ENCODE assay signal across 16 mouse cellular contexts in genomic region chrX:53148039-53148438, GRCm38 (mm10).
"Had no signal": no experiment of that assay in that cellular context is flagged by ENCODE, and none has a peak within 500 bp of the region (broad histone marks: within the 10 kb centered on the region; RNA-seq: fewer than 3 reads in every experiment).

No protein-coding gene starts in this region.

- H3K27me3 ChIP-seq: liver, embryonic 15.5 days; midbrain, embryonic 13.5 days had no signal

- DNase-seq: kidney, adult 18-20 months; kidney, adult 9 months; kidney, postnatal 14 days; kidney, postnatal 4 days; left cerebral cortex, postnatal 4 days; liver; lung, adult 18-20 months; thymus, adult 18-20 months; thymus, postnatal 14 days had no signal

- H3K9ac ChIP-seq: liver, embryonic 12.5 days; liver, embryonic 15.5 days; midbrain, embryonic 13.5 days had no signal

- ATAC-seq: inflammation-experienced regulatory T-cells, adult 6 months; intestine, embryonic 16.5 days; liver, embryonic 12.5 days; midbrain, embryonic 13.5 days had no signal

- H3K4me3 ChIP-seq: liver, embryonic 12.5 days; liver, embryonic 15.5 days; midbrain, embryonic 10.5 days; midbrain, embryonic 13.5 days had no signal

- H3K27ac ChIP-seq: liver, embryonic 12.5 days; liver, embryonic 15.5 days; macrophage; midbrain, embryonic 10.5 days; midbrain, embryonic 13.5 days had no signal

- H3K4me1 ChIP-seq: liver, embryonic 12.5 days; liver, embryonic 15.5 days; midbrain, embryonic 10.5 days; midbrain, embryonic 13.5 days had no signal

- H3K36me3 ChIP-seq: liver, embryonic 12.5 days; liver, embryonic 15.5 days; midbrain, embryonic 10.5 days; midbrain, embryonic 13.5 days had no signal

- H3K4me2 ChIP-seq: liver, embryonic 12.5 days; liver, embryonic 15.5 days; midbrain, embryonic 13.5 days had no signal

- H3K9me3 ChIP-seq: liver, embryonic 12.5 days; liver, embryonic 15.5 days; midbrain, embryonic 10.5 days; midbrain, embryonic 13.5 days had no signal
